Mouse (Mus musculus) heart, embryonic 11.5 days (tissue): ENCODE measurements around the gene Stpg3. TPM values are rescaled to one million over a fixed set of nuclear protein-coding genes. Genes with fewer than 3 reads are reported as not detected.

Source experiments
- ATAC-seq: fragments of 200-750 bp; cut with Nextera tagmentation; replicated peaks from 2 replicates; pipeline ENCODE4 v1.8.0; 2017; ENCODE audit warnings: moderate library complexity; ENCODE audit not compliant: insufficient number of reproducible peaks, low FRiP score, low TSS enrichment
- H3K27ac ChIP-seq: fragments of 300-500 bp; sonication (generic); 2 replicates; pipeline ENCODE4 v1.5.1; 2014; ENCODE audit warnings: mild to moderate bottlenecking, low read depth, low read length
- H3K27me3 ChIP-seq: fragments of 300-500 bp; sonication (generic); 2 replicates; pipeline ENCODE4 v1.6.1; 2014; ENCODE audit warnings: mild to moderate bottlenecking, low read length, mixed read lengths; ENCODE audit not compliant: control insufficient read depth, insufficient read depth
- H3K36me3 ChIP-seq: fragments of 300-500 bp; sonication (generic); 2 replicates; pipeline ENCODE4 v1.6.1; 2014; ENCODE audit warnings: mild to moderate bottlenecking, low read length, moderate library complexity, mixed read lengths; ENCODE audit not compliant: control insufficient read depth, insufficient read depth
- H3K4me1 ChIP-seq: fragments of 300-500 bp; sonication (generic); 2 replicates; pipeline ENCODE4 v1.6.1; 2014; ENCODE audit warnings: low read length; ENCODE audit not compliant: control insufficient read depth, insufficient read depth
- H3K4me2 ChIP-seq: fragments of 300-500 bp; sonication (generic); 2 replicates; pipeline ENCODE4 v1.6.1; 2014; ENCODE audit warnings: mild to moderate bottlenecking, moderate library complexity
- H3K4me3 ChIP-seq: fragments of 300-500 bp; sonication (generic); 2 replicates; pipeline ENCODE4 v1.5.1; 2014; ENCODE audit warnings: low read depth, low read length
- H3K9ac ChIP-seq: fragments of 300-500 bp; sonication (generic); 2 replicates; pipeline ENCODE4 v1.6.1; 2014; ENCODE audit warnings: mild to moderate bottlenecking, low read depth, low read length, moderate library complexity
- H3K9me3 ChIP-seq: fragments of 300-500 bp; sonication (generic); replicated peaks from 2 replicates; pipeline ENCODE4 v1.6.1; 2016; ENCODE audit warnings: low read length; ENCODE audit not compliant: control insufficient read depth
- WGBS: fragments of 180-500 bp; shearing (Covaris S2); extraction: QIAGEN DNeasy Blood & Tissue Kit; methylation state at CpG from one replicate; pipeline ENCODE4 v1.1.7; 2014; ENCODE audit not compliant: insufficient replicate concordance; 5-methylcytosine and 5-hydroxymethylcytosine counted together
- polyA plus RNA-seq: library from polyadenylated mRNA; unstranded; fragments of >200 nt; fragmentation: Nextera tagmentation; extraction: Ambion mirVana; gene quantifications from 2 replicates; pipeline ENCODE4 v1.2.1, GENCODE M21; 2014

The Stpg3 gene
- polyA plus RNA-seq, 1 experiment from 2014 or later: not detected

- peak; percentile 79 for ATAC-seq
- Histone ChIP-seq H3K27me3 (no peaks in the 10 kb centered on the region), H3K4me3 (peak within 1 kb of the TSS; percentile 100), H3K4me1 (peaks cover 10% of the 10 kb centered on the region), H3K4me2 (peak within 1 kb of the TSS; percentile 96), H3K9me3 (no peaks in the 10 kb centered on the region), H3K36me3 (peaks cover 5% of the 10 kb centered on the region; the same call in 1 of the 2 replicates), H3K9ac (peak within 1 kb of the TSS; percentile 90), H3K27ac (peak within 1 kb of the TSS; percentile 25)
- under 1% methylated on average over 39 of the region's 39 CpGs for WGBS
Measured at GRCm38 (mm10) chr2:25255284-25255779, 40.9 kb upstream of the Stpg3 start, which contains the start of gene Tmem203. Gene Tmem203 (plus strand): TSS chr2:25255439.

- no peaks in the 10 kb centered on the region for H3K27me3 ChIP-seq
- WGBS: 72% methylated on average over 1 of the region's 1 CpGs
- H3K36me3 ChIP-seq: peaks cover 11% of the 10 kb centered on the region; the same call in 1 of the 2 replicates
- no peak overlapping the region for H3K27ac ChIP-seq
- no peak overlapping the region for H3K4me3 ChIP-seq
- peaks cover 10% of the 10 kb centered on the region for H3K4me1 ChIP-seq
- ATAC-seq: no peak
- H3K9me3 ChIP-seq: no peaks in the 10 kb centered on the region
- no peak overlapping the region for H3K9ac ChIP-seq
- H3K4me2 ChIP-seq: no peak overlapping the region
Measured at GRCm38 (mm10) chr2:25252331-25252730, 37.9 kb upstream of the Stpg3 start.

- no peak for ATAC-seq
- peaks cover 9% of the 10 kb centered on the region for H3K36me3 ChIP-seq
Measured at GRCm38 (mm10) chr2:25246183-25247072, 32.0 kb upstream of the Stpg3 start, which contains the start of gene AL732309.1. Gene AL732309.1 (minus strand): TSS chr2:25246863.

GRCm38 (mm10) chr2:25244144-25244543 lies 29.7 kb upstream of the Stpg3 start:
- Histone ChIP-seq H3K27ac (no peak overlapping the region), H3K9ac (no peak overlapping the region), H3K4me1 (peaks cover 20% of the 10 kb centered on the region), H3K27me3 (peaks cover 31% of the 10 kb centered on the region), H3K9me3 (no peaks in the 10 kb centered on the region), H3K36me3 (peaks cover 6% of the 10 kb centered on the region), H3K4me2 (no peak overlapping the region), H3K4me3 (no peak overlapping the region)
- no peak for ATAC-seq
- WGBS: 87% methylated on average over 4 of the region's 4 CpGs

More at GRCm38 (mm10) chr2:25246183-25247072, 32.0 kb upstream of the Stpg3 start, which contains the start of gene AL732309.1:
- H3K27me3 ChIP-seq: peaks cover 26% of the 10 kb centered on the region
- no peak within 1 kb of the TSS for H3K27ac ChIP-seq
- H3K9me3 ChIP-seq: no peaks in the 10 kb centered on the region
- H3K4me3 ChIP-seq: no peak within 1 kb of the TSS
- H3K9ac ChIP-seq: no peak within 1 kb of the TSS
- peaks cover 9% of the 10 kb centered on the region for H3K4me1 ChIP-seq
- no peak within 1 kb of the TSS for H3K4me2 ChIP-seq
- WGBS: 86% methylated on average over 10 of the region's 10 CpGs

DNA sequence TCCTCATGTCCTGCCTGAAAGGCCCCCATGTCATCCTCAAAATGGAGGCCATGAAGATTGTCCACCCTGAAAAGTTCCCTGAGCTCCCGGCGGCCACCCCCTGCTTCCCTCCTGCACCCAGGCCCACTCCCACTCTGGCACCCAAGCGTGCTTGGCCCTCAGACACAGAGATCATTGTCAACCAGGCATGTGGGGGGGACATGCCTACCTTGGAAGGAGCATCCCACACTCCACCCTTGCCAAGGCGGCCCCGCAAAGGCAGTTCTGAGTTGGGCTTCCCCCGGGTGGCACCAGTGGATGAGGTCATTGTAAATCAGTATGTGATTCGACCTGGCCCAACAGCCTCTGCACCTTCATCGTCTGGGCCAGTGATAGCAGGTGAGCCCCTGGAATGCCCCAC lies 28.9 kb upstream of the Stpg3 start:
- WGBS: 73% methylated on average over 8 of the region's 8 CpGs
- Histone ChIP-seq H3K27me3 (peaks cover 31% of the 10 kb centered on the region), H3K4me2 (no peak overlapping the region; the same call in 1 of the 2 replicates), H3K27ac (no peak overlapping the region), H3K4me1 (peaks cover 20% of the 10 kb centered on the region), H3K4me3 (no peak overlapping the region), H3K36me3 (peaks cover 6% of the 10 kb centered on the region), H3K9me3 (no peaks in the 10 kb centered on the region), H3K9ac (no peak overlapping the region)
- no peak for ATAC-seq

- Histone ChIP-seq H3K9ac (peak within 1 kb of the TSS; percentile 66), H3K4me3 (peak within 1 kb of the TSS; percentile 58), H3K4me1 (peaks cover 20% of the 10 kb centered on the region), H3K27me3 (peaks cover 31% of the 10 kb centered on the region), H3K36me3 (no peaks in the 10 kb centered on the region; the same call in 1 of the 2 replicates), H3K4me2 (peak within 1 kb of the TSS; percentile 98), H3K27ac (no peak within 1 kb of the TSS), H3K9me3 (no peaks in the 10 kb centered on the region)
- WGBS: under 1% methylated on average over 55 of the region's 59 CpGs
- ATAC-seq: no peak
Measured at GRCm38 (mm10) chr2:25242101-25242506, 27.7 kb upstream of the Stpg3 start, which contains the start of the genes Rnf208 and Cysrt1. Gene Rnf208 (plus strand): TSS chr2:25242255. Gene Cysrt1 (minus strand): TSS chr2:25242452.

- Histone ChIP-seq H3K9ac (peak overlapping the region; percentile 66; the same call in 1 of the 2 replicates), H3K36me3 (no peaks in the 10 kb centered on the region; the same call in 1 of the 2 replicates), H3K4me1 (peaks cover 20% of the 10 kb centered on the region), H3K4me3 (peak overlapping the region; percentile 58), H3K9me3 (no peaks in the 10 kb centered on the region), H3K27me3 (peaks cover 31% of the 10 kb centered on the region), H3K27ac (no peak overlapping the region), H3K4me2 (peak overlapping the region; percentile 98)
- 20% methylated on average over 6 of the region's 6 CpGs for WGBS
- peak; percentile 27; the same call in 1 of the 2 replicates for ATAC-seq
Measured at GRCm38 (mm10) chr2:25241438-25241775, 27.0 kb upstream of the Stpg3 start.

DNA sequence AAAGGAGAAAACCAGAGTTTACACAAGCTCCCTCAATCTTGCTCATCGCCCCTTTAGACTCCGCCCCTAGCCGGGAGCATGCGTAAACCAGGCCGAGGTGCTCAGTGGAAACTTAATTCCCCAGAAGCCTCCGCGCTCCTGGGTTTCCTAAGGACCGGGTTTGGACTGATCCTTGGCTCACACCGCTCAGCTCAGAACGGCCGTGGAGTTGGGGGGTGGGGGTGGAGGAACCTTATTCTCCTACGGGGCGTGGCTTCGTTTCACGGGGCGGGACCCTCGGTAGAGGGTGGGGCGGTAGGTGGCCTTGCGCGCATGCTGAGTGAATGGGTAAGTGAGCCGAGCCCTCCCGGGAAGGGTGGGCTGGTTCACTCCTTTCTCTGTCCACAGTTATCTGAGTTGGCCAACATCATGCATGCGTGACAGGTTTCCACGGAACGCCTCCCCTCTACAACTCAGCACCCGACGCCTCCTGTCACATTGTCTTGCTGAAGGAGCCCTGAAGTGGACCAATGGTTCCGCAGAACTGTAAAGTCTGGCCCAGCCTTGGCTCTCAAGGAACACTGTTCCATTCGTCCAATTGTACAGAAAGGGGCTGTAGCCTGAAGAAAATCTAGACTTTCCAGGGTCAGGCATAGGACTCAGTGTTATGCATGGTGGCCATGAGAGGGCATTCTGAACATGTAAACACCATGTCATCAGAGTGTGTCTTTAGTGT lies 26.4 kb upstream of the Stpg3 start:
- Histone ChIP-seq H3K9ac (peak overlapping the region; percentile 56), H3K4me3 (peak overlapping the region; percentile 38), H3K36me3 (no peaks in the 10 kb centered on the region), H3K9me3 (no peaks in the 10 kb centered on the region), H3K27ac (no peak overlapping the region), H3K27me3 (peaks cover 31% of the 10 kb centered on the region), H3K4me2 (peak overlapping the region; percentile 98), H3K4me1 (peaks cover 20% of the 10 kb centered on the region)
- WGBS: 1% methylated on average over 29 of the region's 29 CpGs
- peak; percentile 74 for ATAC-seq
